Mouse (Mus musculus) T-helper 17 cell (primary cell): Measurements from ENCODE around the gene A930017K11Rik.

Source experiments
- in situ Hi-C, 2 experiments: fragments of 300-600 bp; cut with MboI, MseI; formaldehyde crosslinking; loops; 1 replicate in 1 of 2; 2 replicates in 1 of 2; pipeline ENCODE4 v1.15.1; 2025; ENCODE audit warnings: high pct_unique_total_duplicates in 2 of 2

The A930017K11Rik gene

GRCm38 (mm10) chr17:25951803-25952623, at the start of gene A930017K11Rik:
Gene A930017K11Rik, minus strand, starts transcription at chr17:25952565.
- in situ Hi-C loops: no loop called here

GRCm38 (mm10) chr17:25998425-25998824, 46.1 kb upstream of the A930017K11Rik start:
- in situ Hi-C loops: loop anchor here in 1 of 2 experiments (10.0 kb wide), 1 partner anchor 494 kb away; no protein-coding TSS in a partner anchor

- in situ Hi-C loops: loop anchor here in 1 of 2 experiments (10.0 kb wide), 1 partner anchor 489 kb away; no protein-coding TSS in a partner anchor
These were observed 41.1 kb upstream of the A930017K11Rik start for GRCm38 (mm10) chr17:25993489-25993888.

- in situ Hi-C loops: loop anchor here in 1 of 2 experiments (10.0 kb wide), 1 partner anchor 487 kb away; no protein-coding TSS in a partner anchor
These were observed 39.9 kb upstream of the A930017K11Rik start for GRCm38 (mm10) chr17:25992274-25992673.

- in situ Hi-C loops: loop anchor here in 1 of 2 experiments (10.0 kb wide), 1 partner anchor 486 kb away; no protein-coding TSS in a partner anchor
These were observed 38.0 kb upstream of the A930017K11Rik start for GRCm38 (mm10) chr17:25990331-25990730.

- in situ Hi-C loops: no loop called here
These were observed 33.2 kb upstream of the A930017K11Rik start, which contains the start of gene Capn15 for GRCm38 (mm10) chr17:25985306-25986294. Gene Capn15, minus strand, starts transcription at chr17:25985796.

GRCm38 (mm10) chr17:25984556-25985305, 32.4 kb upstream of the A930017K11Rik start:
- in situ Hi-C loops: no loop called here

GRCm38 (mm10) chr17:25984066-25984465, 31.7 kb upstream of the A930017K11Rik start:
- in situ Hi-C loops: no loop called here

GRCm38 (mm10) chr17:25982913-25983312, 30.5 kb upstream of the A930017K11Rik start:
- in situ Hi-C loops: no loop called here

GRCm38 (mm10) chr17:25980854-25981253, 28.5 kb upstream of the A930017K11Rik start:
- in situ Hi-C loops: no loop called here

- in situ Hi-C loops: loop anchor here in 1 of 2 experiments (5.0 kb wide), 1 partner anchor 78 kb away; no protein-coding TSS in a partner anchor
These were observed 27.7 kb upstream of the A930017K11Rik start for GRCm38 (mm10) chr17:25979829-25980738.

- in situ Hi-C loops: no loop called here
These were observed 18.8 kb upstream of the A930017K11Rik start for GRCm38 (mm10) chr17:25970954-25971707.

- in situ Hi-C loops: no loop called here
These were observed 18.1 kb upstream of the A930017K11Rik start for GRCm38 (mm10) chr17:25970448-25970847.

- in situ Hi-C loops: no loop called here
These were observed 15.8 kb upstream of the A930017K11Rik start for GRCm38 (mm10) chr17:25968176-25968575.

GRCm38 (mm10) chr17:25967652-25968051, 15.3 kb upstream of the A930017K11Rik start:
- in situ Hi-C loops: no loop called here

- in situ Hi-C loops: no loop called here
These were observed 11.9 kb upstream of the A930017K11Rik start for GRCm38 (mm10) chr17:25964271-25964670.

GRCm38 (mm10) chr17:25962413-25962905, 10.1 kb upstream of the A930017K11Rik start:
- in situ Hi-C loops: no loop called here

- in situ Hi-C loops: no loop called here
These were observed 9.2 kb upstream of the A930017K11Rik start for GRCm38 (mm10) chr17:25961566-25961965.
